Mouse (Mus musculus) liver, embryonic 16.5 days (tissue): ENCODE data around the gene Zfp423. TPM values are rescaled to one million over a fixed set of nuclear protein-coding genes. Genes with fewer than 3 reads are reported as not detected.

Experiments
- ATAC-seq: fragments of 200-750 bp; cut with Nextera tagmentation; 2 replicates; pipeline ENCODE4 v1.8.0; 2017; ENCODE audit warnings: low read depth, mild to moderate bottlenecking, moderate number of reproducible peaks, moderate library complexity
- H3K27ac ChIP-seq: fragments of 300-500 bp; sonication (generic); 2 replicates; pipeline ENCODE4 v1.5.1; 2014; ENCODE audit warnings: mild to moderate bottlenecking, low read length
- H3K27me3 ChIP-seq: fragments of 300-500 bp; sonication (generic); 2 replicates; pipeline ENCODE4 v1.6.1; 2014; ENCODE audit warnings: low read depth, low read length, mixed read lengths; ENCODE audit not compliant: control insufficient read depth, insufficient read depth
- H3K36me3 ChIP-seq: fragments of 300-500 bp; sonication (generic); 2 replicates; pipeline ENCODE4 v1.6.1; 2014; ENCODE audit warnings: mild to moderate bottlenecking; ENCODE audit not compliant: control insufficient read depth, insufficient read depth
- H3K4me1 ChIP-seq: fragments of 300-500 bp; sonication (generic); 2 replicates; pipeline ENCODE4 v1.6.1; 2014; ENCODE audit warnings: low read depth, low read length, mixed read lengths; ENCODE audit not compliant: control insufficient read depth
- H3K4me2 ChIP-seq: fragments of 300-500 bp; sonication (generic); 2 replicates; pipeline ENCODE4 v1.6.1; 2014; ENCODE audit warnings: low read depth, low read length, mixed read lengths
- H3K4me3 ChIP-seq: fragments of 300-500 bp; sonication (generic); 2 replicates; pipeline ENCODE4 v1.5.1; 2014; ENCODE audit warnings: low read depth, mild to moderate bottlenecking, low read length
- H3K9ac ChIP-seq: fragments of 300-500 bp; sonication (generic); 2 replicates; pipeline ENCODE4 v1.6.1; 2014; ENCODE audit warnings: low read depth, low read length
- H3K9me3 ChIP-seq: fragments of 300-500 bp; sonication (generic); replicated peaks from 2 replicates; pipeline ENCODE4 v1.6.1; 2016; ENCODE audit warnings: low read length; ENCODE audit not compliant: control insufficient read depth
- WGBS: fragments of 180-500 bp; shearing (Covaris S2); extraction: QIAGEN DNeasy Blood & Tissue Kit; methylation state at CpG from one replicate; pipeline ENCODE4 v1.1.7; 2014; ENCODE audit not compliant: insufficient replicate concordance; 5-methylcytosine and 5-hydroxymethylcytosine counted together
- polyA plus RNA-seq: library from polyadenylated mRNA; unstranded; fragments of >200 nt; fragmentation: Nextera tagmentation; extraction: Ambion mirVana; gene quantifications from 2 replicates; pipeline ENCODE4 v1.2.1, GENCODE M21; 2015

Gene Zfp423
- polyA plus RNA-seq, 1 experiment from 2014 or later: 0.46 TPM

GRCm38 (mm10) chr8:87693741-87694140, 265.7 kb downstream of the Zfp423 start:
- 41% methylated on average over 4 of the region's 4 CpGs for WGBS
- ATAC-seq: no peak
- Histone ChIP-seq H3K9ac (no peak overlapping the region), H3K9me3 (no peaks in the 10 kb centered on the region), H3K4me3 (no peak overlapping the region), H3K27me3 (no peaks in the 10 kb centered on the region), H3K36me3 (no peaks in the 10 kb centered on the region), H3K27ac (no peak overlapping the region), H3K4me1 (no peaks in the 10 kb centered on the region), H3K4me2 (no peak overlapping the region)

DNA sequence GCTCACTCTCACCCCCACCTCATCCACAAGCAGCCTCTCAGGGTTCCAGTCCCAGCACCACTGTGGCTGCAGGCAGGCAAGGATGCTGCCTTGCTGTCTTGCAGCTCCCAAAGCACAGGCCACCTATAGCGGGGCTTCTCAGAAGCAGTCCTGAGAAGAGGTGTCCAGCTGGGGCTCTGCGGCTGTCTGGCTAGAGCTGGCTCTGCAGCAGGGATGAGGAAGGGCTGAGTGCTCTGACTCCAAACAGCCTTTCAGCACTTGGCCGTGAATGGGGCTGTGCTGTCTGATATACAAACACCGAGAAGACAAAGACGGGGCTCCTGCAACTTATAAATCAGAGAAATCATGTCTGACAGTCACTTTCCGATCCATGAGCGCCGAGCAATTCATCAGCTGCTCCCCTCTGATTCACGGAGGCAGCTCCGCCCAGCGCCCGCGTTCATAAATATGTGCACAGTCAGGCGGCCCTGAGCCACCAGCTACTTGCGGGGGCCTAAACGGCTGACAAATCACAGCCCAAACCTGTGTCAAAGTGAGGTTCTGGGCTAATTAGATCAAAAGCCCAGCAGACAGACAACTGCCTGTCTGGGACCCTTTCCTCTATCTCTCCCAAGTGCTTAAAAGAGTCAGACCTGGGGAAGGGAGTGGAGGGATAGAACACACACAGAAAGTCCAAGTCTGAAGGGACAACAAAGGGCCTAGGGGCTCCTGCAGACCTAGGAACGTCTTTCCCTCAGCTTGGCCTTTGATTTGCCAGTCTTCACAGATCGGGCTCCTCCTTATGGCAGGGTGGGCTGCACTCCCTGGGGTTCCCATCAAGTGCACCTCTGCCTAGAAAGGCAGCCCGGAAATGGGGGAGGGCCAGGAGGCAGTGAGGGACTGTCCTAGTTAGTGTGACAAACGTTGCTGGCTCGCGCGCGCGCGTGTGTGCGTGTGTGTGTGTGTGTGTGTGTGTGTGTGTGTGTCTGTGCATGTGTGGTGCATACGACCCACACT, 269.0 kb downstream of the Zfp423 start:
- Histone ChIP-seq H3K4me3 (no peak overlapping the region), H3K9ac (no peak overlapping the region), H3K36me3 (no peaks in the 10 kb centered on the region), H3K9me3 (no peaks in the 10 kb centered on the region), H3K4me2 (no peak overlapping the region), H3K27me3 (no peaks in the 10 kb centered on the region), H3K27ac (no peak overlapping the region), H3K4me1 (no peaks in the 10 kb centered on the region)
- no peak for ATAC-seq
- WGBS: 41% methylated on average over 28 of the region's 28 CpGs

DNA sequence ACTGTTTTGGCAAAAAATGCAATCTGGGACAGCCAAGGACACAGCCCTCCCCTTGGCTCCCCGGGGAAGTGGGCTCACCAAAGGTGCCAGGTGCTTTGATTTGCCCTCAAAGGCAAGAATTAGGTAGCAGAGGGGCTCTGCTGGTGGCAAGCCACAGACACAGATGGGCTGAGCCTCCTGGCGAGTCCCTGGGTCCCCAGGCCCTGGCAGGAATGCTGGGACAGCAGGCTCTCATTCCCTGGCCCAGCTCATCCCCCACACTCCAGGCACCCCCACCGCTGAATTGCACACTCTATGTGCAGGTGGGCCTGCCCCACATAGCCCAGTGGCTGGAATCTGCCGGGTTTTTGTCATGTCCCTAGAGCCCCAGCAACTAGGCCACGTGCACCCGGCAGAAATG, 270.2 kb downstream of the Zfp423 start:
- Histone ChIP-seq H3K9ac (no peak overlapping the region), H3K4me2 (no peak overlapping the region), H3K27me3 (no peaks in the 10 kb centered on the region), H3K27ac (no peak overlapping the region), H3K4me1 (no peaks in the 10 kb centered on the region), H3K36me3 (no peaks in the 10 kb centered on the region), H3K4me3 (no peak overlapping the region), H3K9me3 (no peaks in the 10 kb centered on the region)
- no peak for ATAC-seq
- 60% methylated on average over 6 of the region's 6 CpGs for WGBS

- no peaks in the 10 kb centered on the region for H3K4me1 ChIP-seq
- no peak overlapping the region for H3K4me3 ChIP-seq
- WGBS: 49% methylated on average over 4 of the region's 4 CpGs
These were observed 271.0 kb downstream of the Zfp423 start for GRCm38 (mm10) chr8:87688348-87688747.

DNA sequence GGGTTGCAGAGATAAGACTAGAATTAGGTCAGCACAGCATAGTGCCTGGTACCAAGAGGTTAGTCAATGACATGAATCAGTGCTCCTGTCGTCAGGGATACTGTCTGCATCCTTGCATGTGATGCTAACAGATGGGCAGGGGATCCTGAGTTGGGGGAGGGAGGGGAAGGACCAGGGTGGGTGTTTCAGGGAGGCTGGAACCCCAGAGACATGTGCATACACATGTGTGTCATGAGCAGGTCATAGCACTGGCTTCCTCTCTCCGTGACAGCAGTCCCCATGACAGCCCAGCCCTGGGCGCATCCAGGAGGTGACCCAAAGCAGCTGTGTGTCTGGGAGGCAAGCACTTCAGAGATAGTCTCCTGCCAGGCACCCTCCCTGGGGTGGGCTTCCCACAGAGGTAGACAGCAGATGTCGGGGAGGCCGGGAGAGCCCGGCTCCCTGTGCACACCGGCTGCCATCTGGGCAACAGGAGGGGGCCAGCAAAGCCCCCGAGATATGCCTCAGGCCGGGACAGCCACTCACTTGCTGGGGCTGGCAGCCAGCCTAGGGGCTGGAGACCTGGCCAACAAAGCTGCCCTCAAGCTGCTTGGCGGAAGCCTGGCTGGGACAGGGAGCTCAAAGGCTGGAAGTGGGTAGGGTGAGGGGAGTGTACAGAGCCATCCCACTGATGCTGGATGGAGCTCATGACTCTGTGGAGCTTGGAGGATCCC, 272.3 kb downstream of the Zfp423 start:
- no peak overlapping the region for H3K9ac ChIP-seq
- no peak overlapping the region for H3K4me2 ChIP-seq
- H3K4me3 ChIP-seq: no peak overlapping the region
- H3K36me3 ChIP-seq: no peaks in the 10 kb centered on the region
- no peak overlapping the region for H3K27ac ChIP-seq
- H3K4me1 ChIP-seq: no peaks in the 10 kb centered on the region
- no peaks in the 10 kb centered on the region for H3K9me3 ChIP-seq
- WGBS: 74% methylated on average over 10 of the region's 10 CpGs
- ATAC-seq: no peak
- H3K27me3 ChIP-seq: no peaks in the 10 kb centered on the region

More at GRCm38 (mm10) chr8:87688348-87688747, 271.0 kb downstream of the Zfp423 start:
- no peak overlapping the region for H3K4me2 ChIP-seq
- no peaks in the 10 kb centered on the region for H3K27me3 ChIP-seq
- H3K9ac ChIP-seq: no peak overlapping the region
- H3K9me3 ChIP-seq: no peaks in the 10 kb centered on the region
- ATAC-seq: no peak
- H3K27ac ChIP-seq: no peak overlapping the region
- no peaks in the 10 kb centered on the region for H3K36me3 ChIP-seq

DNA sequence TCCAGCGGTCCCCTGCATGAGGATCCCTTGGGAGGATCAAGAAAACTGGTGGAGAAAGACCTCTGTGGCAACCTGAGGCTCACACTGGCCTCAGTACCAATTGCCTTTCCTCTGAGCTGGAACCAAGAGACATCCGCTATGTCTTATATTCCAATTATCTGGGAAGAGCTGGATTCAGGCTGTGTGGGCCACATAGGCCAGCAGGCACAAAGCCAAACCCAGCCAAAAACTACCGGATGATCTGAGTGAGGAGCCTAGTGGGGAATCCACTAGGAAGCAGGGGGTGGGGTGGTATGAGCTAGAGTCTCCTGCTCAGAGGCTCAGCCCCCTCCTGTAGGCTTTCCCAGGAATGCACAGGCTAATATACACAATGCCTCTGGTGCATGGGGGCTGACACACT, 273.4 kb downstream of the Zfp423 start:
- no peaks in the 10 kb centered on the region for H3K4me1 ChIP-seq
- 68% methylated on average over 3 of the region's 3 CpGs for WGBS
- ATAC-seq: no peak
- no peak overlapping the region for H3K27ac ChIP-seq
- no peak overlapping the region for H3K9ac ChIP-seq
- H3K27me3 ChIP-seq: no peaks in the 10 kb centered on the region
- no peak overlapping the region for H3K4me2 ChIP-seq
- no peaks in the 10 kb centered on the region for H3K36me3 ChIP-seq
- H3K9me3 ChIP-seq: no peaks in the 10 kb centered on the region
- no peak overlapping the region for H3K4me3 ChIP-seq

GRCm38 (mm10) chr8:87685392-87685791, 274.0 kb downstream of the Zfp423 start:
- Histone ChIP-seq H3K9ac (no peak overlapping the region), H3K27ac (no peak overlapping the region), H3K4me1 (no peaks in the 10 kb centered on the region), H3K4me2 (no peak overlapping the region), H3K27me3 (no peaks in the 10 kb centered on the region), H3K9me3 (no peaks in the 10 kb centered on the region), H3K4me3 (no peak overlapping the region), H3K36me3 (no peaks in the 10 kb centered on the region)
- 79% methylated on average over 8 of the region's 8 CpGs for WGBS
- no peak for ATAC-seq

DNA sequence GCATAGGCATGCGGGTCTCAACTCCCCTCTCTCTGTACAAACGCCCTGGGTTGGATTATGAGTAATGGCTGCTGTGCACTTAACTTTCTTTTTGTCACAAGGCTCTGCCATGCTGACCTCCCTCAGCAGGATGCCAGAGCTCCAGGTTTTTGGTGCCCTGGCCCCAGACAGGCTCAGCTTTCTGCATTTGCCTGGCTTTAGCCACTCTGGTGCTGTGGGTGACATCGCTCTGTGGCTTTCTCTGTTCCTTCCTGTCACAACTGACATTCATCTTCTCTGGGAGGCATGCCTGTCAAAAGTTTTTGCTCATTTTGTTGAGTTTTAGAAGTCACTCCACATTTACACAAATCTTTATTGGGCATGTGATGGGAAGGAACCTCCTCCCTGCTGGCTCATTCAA, 277.3 kb downstream of the Zfp423 start:
- no peak for ATAC-seq
- H3K4me1 ChIP-seq: no peaks in the 10 kb centered on the region
- 28% methylated on average over 3 of the region's 3 CpGs for WGBS
- H3K27ac ChIP-seq: no peak overlapping the region
- H3K36me3 ChIP-seq: no peaks in the 10 kb centered on the region
- H3K4me2 ChIP-seq: no peak overlapping the region
- H3K9ac ChIP-seq: no peak overlapping the region
- no peak overlapping the region for H3K4me3 ChIP-seq
- H3K27me3 ChIP-seq: no peaks in the 10 kb centered on the region
- H3K9me3 ChIP-seq: no peaks in the 10 kb centered on the region

- no peak overlapping the region for H3K4me2 ChIP-seq
- no peak overlapping the region for H3K9ac ChIP-seq
- H3K36me3 ChIP-seq: no peaks in the 10 kb centered on the region
- 50% methylated on average over 3 of the region's 3 CpGs for WGBS
- H3K9me3 ChIP-seq: no peaks in the 10 kb centered on the region
- no peaks in the 10 kb centered on the region for H3K4me1 ChIP-seq
- no peak overlapping the region for H3K4me3 ChIP-seq
- ATAC-seq: no peak
- H3K27me3 ChIP-seq: no peaks in the 10 kb centered on the region
- no peak overlapping the region for H3K27ac ChIP-seq
These were observed 279.4 kb downstream of the Zfp423 start for GRCm38 (mm10) chr8:87680034-87680433.
